ENCODE assay signal across 8 mouse cellular contexts in the genomic region with DNA sequence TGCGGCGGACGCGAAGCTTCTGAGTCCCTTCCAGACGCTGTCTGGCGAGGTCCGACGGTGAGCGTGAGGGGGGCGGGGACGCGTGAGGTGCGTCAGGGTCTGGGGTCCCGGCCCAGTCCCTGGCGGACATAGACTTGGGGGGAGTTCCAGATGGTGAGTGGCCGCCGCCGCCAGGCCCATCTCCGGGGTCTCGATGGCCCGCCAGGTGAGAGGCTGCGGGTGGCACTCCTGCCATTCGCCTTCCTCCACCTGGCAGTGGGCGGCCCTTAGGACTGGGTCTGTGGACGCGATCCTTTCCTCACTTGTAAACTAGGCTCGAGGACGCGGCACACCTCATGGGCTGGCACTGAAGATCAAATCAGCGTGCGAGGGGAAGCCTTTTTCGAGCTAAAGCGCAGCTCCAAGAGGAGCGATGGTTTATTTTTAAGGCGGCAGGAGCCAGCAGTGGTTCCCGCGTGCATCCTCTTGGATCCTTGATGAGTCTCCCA. TPM values are rescaled to one million over a fixed set of nuclear protein-coding genes. Genes with fewer than 3 reads are reported as not detected.
DNase-seq lines count a peak whose midpoint lies in the region; ATAC-seq and TF ChIP-seq lines count a peak whose summit lies in the region.

No protein-coding gene starts in this region.

- no peaks in the 10 kb centered on the region for H3K36me3 ChIP-seq in thymus, adult 2 months (ENCODE audit: control insufficient read depth, insufficient read depth, low read length)

- peak; percentile 69 for ATAC-seq in megakaryocyte-erythroid progenitor cell, adult 5-6 weeks (replicated peaks; ENCODE audit: low FRiP score, low TSS enrichment, poor library complexity, severe bottlenecking)

- peaks cover 3% of the 10 kb centered on the region for H3K4me1 ChIP-seq in cerebellum, adult 2 months (ENCODE audit: control insufficient read depth, insufficient read depth, low read length)
- H3K4me1 ChIP-seq in thymus, adult 2 months (replicated peaks; ENCODE audit: control insufficient read depth, insufficient read depth, low read length) = peaks cover 7% of the 10 kb centered on the region

- WGBS in cerebellum, adult 2 months = under 1% methylated on average over 37 of the region's 37 CpGs
- WGBS in thymus, adult 2 months = 0% methylated on average over 37 of the region's 37 CpGs

- intact Hi-C loops in left cerebral cortex, postnatal 14 days (cut with DNase I) = no loop called here

- peak; percentile 7; the same call in 1 of the 2 replicates for TF ChIP-seq POLR2A in cerebellum, adult 2 months (IDR thresholded peaks at IDR 0.05; ENCODE audit: borderline replicate concordance, insufficient read depth, low read length)
- no peak for TF ChIP-seq POLR2A in thymus, adult 2 months (IDR thresholded peaks at IDR 0.05; ENCODE audit: control insufficient read depth, extremely low read depth, insufficient read depth, low read length, poor library complexity)

- no peaks in the 10 kb centered on the region for H3K27me3 ChIP-seq in cerebellum, adult 2 months (ENCODE audit: control insufficient read depth, insufficient read depth, low read length)
- H3K27me3 ChIP-seq in thymus, adult 2 months (ENCODE audit: control insufficient read depth, insufficient read depth, low read length) = no peaks in the 10 kb centered on the region

- peak overlapping the region; percentile 44 for H3K27ac ChIP-seq in cerebellum, adult 2 months (ENCODE audit: insufficient read depth, low read length)
- no peak overlapping the region for H3K27ac ChIP-seq in thymus, adult 2 months (ENCODE audit: control insufficient read depth, insufficient read depth, low read length)

- no peak for TF ChIP-seq CTCF in cerebellum, adult 2 months (IDR thresholded peaks at IDR 0.05; ENCODE audit: borderline replicate concordance, insufficient read depth, low read depth, low read length)
- TF ChIP-seq CTCF in thymus, adult 2 months (IDR thresholded peaks at IDR 0.05; ENCODE audit: borderline replicate concordance, control insufficient read depth, extremely low read depth, insufficient read depth, low read length, poor library complexity) = 0 out of 2 replicates have a peak, but pooled peaks have one; percentile 8

- DNase-seq in cerebellum, adult 2 months = peak in 1 of 2 experiments; percentile 70
- DNase-seq in cerebellum, adult 8-10 months = no peak
- no peak for DNase-seq in thymus, adult 2 months
- no peak for DNase-seq in thymus, postnatal 4 days
- DNase-seq in frontal cortex, adult 2 months (ENCODE audit: extremely low spot score in 1 of 2, low spot score in 1 of 2) = peak; percentile 21 to 65
- peak; percentile 35 to 45 for DNase-seq in left cerebral cortex, postnatal 14 days (ENCODE audit: low spot score in 2 of 2)
- no peak for DNase-seq in thymus, postnatal 10 days (ENCODE audit: low spot score in 2 of 2)

- peak overlapping the region; percentile 78 for H3K4me3 ChIP-seq in cerebellum, adult 2 months (replicated peaks; ENCODE audit: insufficient read depth, low read depth, low read length)
- peak overlapping the region; percentile 64 for H3K4me3 ChIP-seq in thymus, adult 2 months (ENCODE audit: control insufficient read depth, insufficient read depth, low read length)

RNA-seq across cellular contexts. Expression of a gene that starts 0.4 kb away (rescaled TPM):
- polyA plus RNA-seq in cerebellum, adult 2 months (2012; rRNA removed) = 16.4 and 17.0 TPM in 2 replicates
- 10.0 and 12.3 TPM in 2 replicates for polyA plus RNA-seq in thymus, adult 2 months (2012; rRNA removed)
- polyA plus RNA-seq in frontal cortex, adult 2 months (2012; rRNA removed) = 20.2 and 21.3 TPM in 2 replicates
- total RNA-seq in left cerebral cortex, postnatal 14 days (2021) = 10 to 100 TPM; 65.7 to 66.0 TPM
- total RNA-seq in megakaryocyte-erythroid progenitor cell, adult 5-6 weeks (2014; fragmentation: Nextera tagmentation) = 6.8 and 8.0 TPM in 2 replicates
- total RNA-seq in megakaryocyte-erythroid progenitor cell, adult 5-6 weeks (2017) = 22.4 and 23.2 TPM in 2 replicates

RNA-seq across cellular contexts. Expression of a gene that starts 14.5 kb away (rescaled TPM):
- 4.2 and 4.9 TPM in 2 replicates for polyA plus RNA-seq in cerebellum, adult 2 months (2012; rRNA removed)
- 11.5 and 14.2 TPM in 2 replicates for polyA plus RNA-seq in thymus, adult 2 months (2012; rRNA removed)
- 4.7 and 4.8 TPM in 2 replicates for polyA plus RNA-seq in frontal cortex, adult 2 months (2012; rRNA removed)
- total RNA-seq in left cerebral cortex, postnatal 14 days (2021) = 1 to 10 TPM; 4.3 to 5.5 TPM
- 30.6 and 31.0 TPM in 2 replicates for total RNA-seq in megakaryocyte-erythroid progenitor cell, adult 5-6 weeks (2014; fragmentation: Nextera tagmentation)
- 13.1 and 15.7 TPM in 2 replicates for total RNA-seq in megakaryocyte-erythroid progenitor cell, adult 5-6 weeks (2017)

Comparison
In these comparisons a context has a peak if more than half of its experiments do, and no peak if none do; other contexts are left out.
1. DNase-seq: peak in frontal cortex, adult 2 months (2 of 2) and left cerebral cortex, postnatal 14 days (2 of 2); none in cerebellum, adult 8-10 months (single experiment), thymus, adult 2 months (single experiment), thymus, postnatal 4 days (single experiment) and thymus, postnatal 10 days (0 of 2).